Mouse (Mus musculus) lung, adult 18-20 months (tissue): ENCODE measurements around the gene Tor3a.

Source experiments
- DNase-seq, 2 experiments: peaks; one replicate each; pipeline ENCODE4 v3.0.0; 2022; ENCODE audit warnings: mixed read lengths in 2 of 2

Gene Tor3a

DNA sequence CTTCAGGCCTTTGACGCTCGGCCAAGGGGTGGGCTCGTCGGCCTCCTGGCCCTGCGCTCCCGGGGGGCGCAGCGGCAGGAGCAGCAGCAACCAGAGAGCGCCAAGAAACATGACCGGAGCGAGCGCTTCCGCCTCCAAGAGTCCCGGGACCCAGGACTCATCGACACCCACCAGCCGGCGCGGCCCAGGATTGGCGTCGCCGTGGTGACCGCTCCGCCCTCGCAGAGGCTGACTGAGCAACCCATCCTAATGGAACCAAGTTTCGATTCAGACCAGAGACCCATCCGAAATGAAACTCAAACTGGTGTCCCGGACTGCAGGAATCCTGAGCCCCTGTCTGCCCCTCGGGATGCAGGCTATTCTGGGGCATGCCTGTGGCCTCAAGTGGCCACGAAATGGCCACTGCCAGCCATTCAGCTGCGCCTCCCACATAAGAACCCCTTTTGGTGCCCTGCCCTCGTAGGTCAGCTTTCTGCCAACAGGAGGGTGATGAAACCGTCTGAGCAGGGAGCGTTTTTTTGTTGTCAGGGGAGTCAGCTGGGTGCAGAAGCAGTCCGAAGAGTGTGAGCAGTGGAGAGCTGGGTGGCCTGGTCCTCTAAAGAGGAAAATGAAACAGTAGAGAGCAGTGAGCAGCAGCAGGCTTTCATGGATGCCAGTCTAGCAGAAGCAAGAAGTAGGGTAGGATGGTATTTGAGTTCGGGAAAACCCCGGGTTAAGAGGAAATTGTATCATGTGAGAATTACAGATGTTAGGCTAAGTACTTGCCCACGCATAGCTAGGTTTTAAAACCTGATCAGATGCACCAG is at the start of gene Tor3a:
TSS of gene Tor3a (minus strand) at position 162 of the 806 bp plus-strand sequence.
- peak; percentile 89 to 90 for DNase-seq

DNA sequence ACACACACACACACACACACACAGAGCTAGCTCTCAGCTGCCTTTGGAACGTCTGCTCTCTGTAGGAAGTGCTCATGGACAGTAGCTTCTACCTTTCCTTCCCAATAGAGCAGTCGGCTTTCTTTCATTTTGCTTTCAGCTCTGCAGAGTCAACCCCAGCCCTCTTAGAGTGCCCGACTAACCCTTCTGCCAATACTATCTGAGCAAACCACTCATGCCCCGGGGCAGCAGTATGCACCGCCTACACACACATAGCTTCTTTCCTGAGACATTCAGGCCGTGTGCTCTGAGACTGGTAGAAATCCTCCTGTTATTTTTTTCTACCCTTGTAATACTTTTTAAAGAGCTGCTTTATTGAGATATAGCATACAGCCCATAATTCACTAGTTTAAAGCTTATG is 47.9 kb upstream of the Tor3a start:
- DNase-seq: no peak

DNA sequence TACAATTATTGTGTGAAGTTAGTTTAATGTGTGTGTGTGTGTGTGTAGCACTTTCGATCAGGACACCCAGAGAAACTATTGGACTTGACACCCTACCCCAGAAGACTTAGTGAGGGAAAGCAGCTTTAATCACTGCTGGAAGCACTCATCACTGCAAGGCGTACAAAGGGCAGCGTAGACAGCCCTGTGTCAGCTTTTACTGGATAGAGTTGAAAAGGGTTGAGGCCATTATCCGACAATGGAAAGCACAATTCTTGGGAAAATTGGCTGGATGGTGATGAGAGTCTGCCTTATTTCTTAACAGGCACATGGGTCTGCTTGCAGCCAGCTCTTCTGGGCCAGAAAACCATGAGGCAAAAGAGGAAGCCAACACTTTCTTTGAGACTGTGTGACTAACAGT is 45.9 kb upstream of the Tor3a start:
- DNase-seq: no peak

DNA sequence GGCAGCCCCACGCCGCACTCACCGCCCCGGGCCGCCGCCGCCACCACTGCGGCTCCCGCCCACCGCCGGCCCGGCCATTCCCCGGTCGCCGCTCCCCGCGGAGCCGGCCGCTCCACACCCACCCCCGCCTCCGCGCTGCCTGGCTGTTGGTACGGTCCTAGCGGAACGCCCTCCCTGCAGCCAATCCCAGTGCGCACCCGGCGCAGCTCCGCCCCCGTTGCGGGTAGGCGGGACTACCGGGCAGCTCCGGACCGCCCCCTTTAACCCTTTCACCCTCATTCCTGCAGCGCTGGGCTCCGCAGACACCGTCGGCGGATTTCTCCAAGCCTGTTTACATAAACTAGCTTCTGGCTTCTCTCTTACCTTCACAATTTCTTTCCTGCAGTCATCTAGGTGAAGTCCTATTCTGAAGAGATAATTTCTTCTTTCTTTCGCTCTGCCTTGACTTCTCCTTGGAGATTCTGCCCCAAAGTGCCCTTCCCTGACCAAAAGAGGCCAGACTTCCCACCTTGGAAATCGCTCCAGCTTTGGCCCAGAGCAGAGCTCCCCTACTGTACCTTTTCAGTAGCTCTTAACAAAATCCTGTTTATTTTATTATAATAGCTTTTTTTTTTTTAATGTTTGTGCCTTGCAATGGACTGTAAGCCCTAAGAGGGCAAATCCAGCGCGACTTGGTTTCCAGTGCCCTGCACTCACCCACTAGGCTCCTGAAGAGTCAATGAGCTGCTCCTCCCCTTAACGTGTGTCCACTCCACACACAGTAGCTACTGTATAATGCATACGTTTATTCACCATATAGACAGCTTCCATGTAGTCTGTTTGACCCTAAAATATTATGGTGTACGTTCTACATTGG is 45.0 kb upstream of the Tor3a start, which contains the start of gene Fam20b:
TSS of gene Fam20b (minus strand) at position 137 of the 856 bp plus-strand sequence.
- DNase-seq: peak; percentile 96 to 97

DNA sequence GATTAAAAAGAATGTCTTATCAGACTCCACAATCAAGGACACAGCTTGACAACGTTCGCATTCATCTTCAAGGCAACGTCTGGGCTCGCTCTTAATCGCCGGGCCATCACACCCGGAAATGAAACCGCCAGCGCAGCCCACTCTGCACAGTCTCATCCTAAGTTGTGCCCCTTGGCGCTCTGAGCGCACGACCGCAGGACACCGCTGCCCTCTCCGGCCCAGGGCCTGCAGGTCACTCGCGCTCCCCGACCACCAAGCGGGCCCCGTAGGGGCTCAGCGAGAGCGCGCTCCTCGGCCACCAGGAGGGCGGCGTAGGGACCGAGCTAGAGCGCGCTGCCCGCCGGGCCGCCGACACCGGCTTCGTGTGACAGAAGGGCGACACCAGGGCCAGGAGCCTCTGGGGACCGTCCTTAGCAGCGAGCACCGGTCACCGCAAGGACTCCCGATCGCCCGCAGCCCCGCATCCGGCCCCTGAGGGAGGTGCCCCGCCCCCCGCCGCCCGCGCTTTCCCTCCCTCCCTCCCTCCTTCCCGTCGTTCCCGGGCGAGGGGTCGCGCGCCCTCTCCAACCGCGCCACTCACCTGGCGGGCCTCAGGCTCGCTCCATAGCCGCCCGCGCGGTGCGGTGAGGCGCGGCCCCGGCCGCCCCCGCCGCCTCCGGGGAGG is 44.3 kb upstream of the Tor3a start:
- peak; percentile 42 to 57 for DNase-seq

DNA sequence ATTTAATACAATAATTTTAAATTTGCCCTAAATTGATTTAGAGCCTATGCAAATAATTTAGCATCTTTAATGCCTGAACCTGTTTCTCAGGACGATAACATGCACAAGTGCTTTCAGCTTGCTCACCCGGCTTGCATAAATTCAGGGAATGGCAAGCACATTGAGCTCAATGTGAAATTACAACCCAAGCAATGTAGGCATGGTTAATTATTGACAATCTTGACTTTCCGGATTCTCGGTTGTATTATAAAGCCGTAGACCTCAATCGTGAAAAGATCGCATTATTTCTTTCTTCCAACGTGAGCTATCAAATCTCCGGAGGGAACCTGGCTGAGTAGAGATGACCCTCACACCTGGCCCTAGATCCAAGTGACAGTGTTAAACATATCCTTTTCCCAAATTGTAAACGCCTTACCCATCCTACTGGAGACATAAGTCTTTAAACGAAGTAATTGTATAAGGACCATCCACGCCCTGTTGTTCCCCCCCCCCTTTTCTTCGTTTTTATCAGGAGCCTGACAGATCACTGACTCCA is 43.7 kb upstream of the Tor3a start:
- peak in 1 of 2 experiments; percentile 32 for DNase-seq

DNA sequence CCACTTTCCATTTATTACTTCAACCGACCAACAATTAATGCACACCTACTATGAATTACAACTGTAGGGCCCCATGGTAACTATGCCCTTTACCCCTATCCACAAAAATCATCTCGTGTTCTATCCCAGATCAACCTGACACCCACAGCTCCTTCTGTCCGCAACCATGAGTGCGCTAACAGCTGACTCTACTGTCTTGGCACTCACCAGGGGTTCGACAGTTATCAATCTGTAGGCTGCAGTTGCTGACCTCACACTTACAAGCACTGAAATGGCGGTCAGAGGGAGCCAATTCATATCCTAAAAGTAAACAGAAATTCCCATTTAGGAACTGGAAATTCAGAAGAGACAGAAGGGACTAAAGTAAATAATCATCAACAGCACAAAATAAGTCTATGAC is 42.5 kb upstream of the Tor3a start:
- no peak for DNase-seq

DNA sequence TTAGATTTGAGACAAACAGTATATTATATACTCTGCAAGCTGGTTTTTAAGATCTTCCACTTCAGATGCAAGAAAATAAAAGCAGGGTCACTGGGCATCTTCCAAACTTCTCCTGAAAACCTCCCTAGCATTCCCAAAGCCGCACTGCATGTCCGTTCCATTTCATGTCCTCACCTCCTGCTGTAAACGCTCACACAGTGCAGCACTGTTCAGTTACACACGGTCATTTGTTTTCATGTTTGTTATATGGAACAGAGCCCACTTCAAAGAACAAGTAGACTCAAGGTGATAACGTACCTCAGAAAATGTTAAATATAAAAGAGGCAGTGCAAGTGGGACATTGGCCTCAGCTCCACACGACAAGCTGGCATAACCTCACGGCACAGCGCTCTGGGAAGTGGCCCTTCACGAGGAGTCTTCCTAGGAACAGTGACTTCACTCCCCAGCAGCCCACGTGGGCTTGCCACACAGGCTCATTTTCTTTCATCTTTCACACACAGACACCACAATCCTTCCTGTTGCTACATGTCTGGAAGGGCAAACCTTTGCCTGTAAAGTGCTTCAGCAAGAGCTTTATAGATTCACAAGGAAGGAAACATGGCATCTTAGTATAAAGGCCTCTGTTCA is 36.4 kb upstream of the Tor3a start:
- DNase-seq: peak in 1 of 2 experiments; percentile 21

DNA sequence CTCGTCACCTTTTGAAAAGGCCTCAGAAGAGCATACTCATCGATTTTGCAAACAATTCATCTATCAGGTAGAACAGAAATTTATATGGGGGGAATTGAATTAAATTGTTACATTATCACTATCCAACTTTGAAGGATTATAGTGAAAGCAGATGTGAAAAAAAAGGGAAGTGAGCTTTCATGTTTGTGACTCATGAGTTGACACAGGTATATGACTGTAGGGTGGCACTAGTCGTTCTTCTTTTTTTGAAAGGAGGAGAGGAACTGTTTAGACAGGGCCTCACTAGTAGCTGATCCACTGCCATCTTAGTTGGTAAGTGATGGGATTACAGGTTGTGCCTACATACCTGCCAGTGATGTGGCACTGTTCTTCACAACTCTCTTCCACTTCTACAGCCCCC is 34.5 kb upstream of the Tor3a start:
- no peak for DNase-seq

DNA sequence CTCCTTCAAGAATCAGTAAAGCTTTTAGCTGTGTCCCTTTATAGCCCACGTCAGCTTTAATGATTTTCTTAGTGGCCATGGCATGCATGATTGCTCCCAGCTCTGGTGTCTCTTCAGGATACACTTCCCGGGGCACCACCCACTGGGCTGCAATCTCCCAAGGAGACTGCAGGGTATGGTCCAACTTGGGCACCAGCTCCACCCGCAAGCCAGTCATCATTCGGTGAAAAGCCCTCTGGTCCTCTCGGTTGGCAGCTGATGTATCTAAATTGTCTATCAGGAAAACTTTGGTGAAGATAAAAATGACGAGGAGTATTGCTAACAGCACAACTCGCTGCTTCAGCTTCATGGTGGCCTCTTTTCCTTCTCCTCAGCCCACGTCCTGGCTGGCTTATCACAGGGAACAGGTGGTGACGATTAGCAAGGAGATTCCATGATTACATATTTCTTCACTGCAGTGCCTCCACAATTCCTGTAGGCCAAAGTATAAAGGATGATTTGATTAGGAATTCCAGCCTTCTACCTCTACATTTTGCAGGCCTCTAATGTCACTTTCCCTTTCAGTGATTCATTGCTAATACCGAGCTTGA is 31.6 kb upstream of the Tor3a start:
- DNase-seq: no peak

DNA sequence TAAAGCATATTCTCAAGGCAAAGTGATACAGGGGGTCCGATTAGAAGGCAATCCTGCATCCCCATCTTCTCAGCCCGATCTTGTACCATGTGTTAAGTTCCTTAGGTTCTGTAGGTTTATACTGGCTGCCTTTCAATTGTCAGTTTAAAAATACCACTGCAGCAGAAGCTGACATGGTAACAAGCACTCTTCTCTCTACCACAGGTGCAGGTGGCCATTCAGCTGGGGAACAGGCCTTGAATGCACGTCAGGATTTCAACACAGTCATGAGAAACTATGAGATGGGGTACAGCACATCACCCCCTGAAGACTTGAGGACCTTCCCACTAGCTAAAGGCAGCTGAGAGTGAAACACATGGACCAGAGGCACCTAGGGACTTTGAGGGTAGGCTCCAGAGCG is 29.3 kb upstream of the Tor3a start:
- DNase-seq: no peak

DNA sequence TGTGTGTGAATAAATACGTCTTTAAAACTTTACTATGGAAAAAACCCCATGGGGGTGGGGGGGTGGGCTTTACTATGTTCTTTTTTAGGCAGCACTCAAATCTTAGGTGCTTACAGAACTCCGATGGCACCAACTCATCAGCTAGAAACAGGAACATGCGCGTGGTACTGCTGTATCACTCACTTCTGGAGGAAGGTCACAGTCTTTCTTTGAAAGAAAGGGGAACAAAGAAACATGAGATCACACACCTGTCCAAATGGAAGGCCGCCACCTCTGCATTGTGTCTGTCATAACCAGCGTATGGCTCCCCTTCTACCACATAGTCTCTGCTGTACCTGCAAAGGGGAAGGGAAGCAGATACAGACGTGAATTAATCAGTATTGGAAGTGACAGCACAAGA is 28.0 kb upstream of the Tor3a start:
- no peak for DNase-seq

DNA sequence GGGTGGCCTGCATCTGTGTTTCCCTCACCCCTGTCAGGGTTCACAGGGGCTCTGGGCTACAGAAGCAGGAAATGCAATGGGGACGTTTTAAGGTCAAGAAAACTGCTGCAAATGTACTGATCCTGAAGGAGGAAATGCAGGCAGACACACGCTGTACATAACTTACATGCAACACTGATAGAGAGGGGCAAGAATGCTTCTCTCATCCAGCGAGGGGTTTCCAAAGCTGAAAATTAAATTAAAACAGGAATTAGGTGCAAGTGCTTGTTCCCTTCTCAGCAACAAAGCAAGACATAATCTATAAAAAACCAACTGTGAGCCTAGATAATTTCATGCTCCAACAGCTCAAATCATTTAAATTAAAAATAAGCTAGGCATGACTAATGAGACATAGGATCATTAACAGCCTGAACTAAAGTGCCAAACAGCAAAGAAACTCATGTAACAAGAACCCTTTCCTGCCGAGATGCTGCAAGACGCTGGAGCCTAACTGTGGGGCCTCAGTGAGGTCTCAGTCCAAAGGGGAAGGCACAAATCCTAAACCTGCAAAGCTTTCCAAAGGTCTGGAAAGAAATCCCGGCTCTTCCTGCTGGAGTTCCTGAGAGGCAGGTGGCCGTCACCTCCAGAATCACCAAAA is 12.0 kb upstream of the Tor3a start:
- no peak for DNase-seq

DNA sequence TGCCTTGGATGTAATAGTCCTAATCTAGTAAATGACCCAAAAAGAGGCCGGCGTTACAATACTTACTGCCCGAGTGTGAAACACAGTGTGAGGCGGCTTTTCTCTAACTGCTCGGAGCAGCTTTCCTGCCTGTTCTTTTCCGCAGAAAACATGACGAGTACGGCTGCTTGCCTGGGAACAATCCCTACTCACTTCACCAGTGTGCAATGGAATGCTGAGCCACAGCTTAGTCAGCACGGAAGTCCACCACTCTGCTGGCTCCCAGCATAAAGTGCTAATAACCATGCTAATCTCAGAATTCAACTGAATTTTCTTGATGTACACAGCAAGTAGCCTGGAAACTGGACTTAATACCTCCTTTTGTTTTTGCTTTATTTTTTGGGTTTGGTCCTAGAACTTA is 5.4 kb upstream of the Tor3a start:
- DNase-seq: no peak

DNA sequence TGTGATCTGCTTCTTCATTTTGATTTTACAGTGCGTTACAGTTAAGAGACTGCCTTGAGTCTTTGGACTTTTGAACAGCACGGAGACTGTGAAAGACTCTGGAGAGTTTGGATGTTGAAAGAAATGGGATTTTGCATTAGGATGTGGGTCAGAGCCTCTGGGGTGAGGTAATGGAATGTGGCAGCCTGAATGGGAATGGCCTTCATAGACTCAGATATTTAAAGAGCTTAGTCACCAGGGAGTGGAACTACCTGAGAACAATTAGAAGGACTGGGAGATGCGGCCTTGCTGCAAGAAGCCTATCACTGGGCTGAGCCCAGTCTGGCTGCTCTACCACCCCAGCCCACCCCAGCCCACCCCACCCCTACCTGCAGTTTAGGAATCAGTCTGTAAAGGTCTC is 3.1 kb upstream of the Tor3a start:
- DNase-seq: no peak

DNA sequence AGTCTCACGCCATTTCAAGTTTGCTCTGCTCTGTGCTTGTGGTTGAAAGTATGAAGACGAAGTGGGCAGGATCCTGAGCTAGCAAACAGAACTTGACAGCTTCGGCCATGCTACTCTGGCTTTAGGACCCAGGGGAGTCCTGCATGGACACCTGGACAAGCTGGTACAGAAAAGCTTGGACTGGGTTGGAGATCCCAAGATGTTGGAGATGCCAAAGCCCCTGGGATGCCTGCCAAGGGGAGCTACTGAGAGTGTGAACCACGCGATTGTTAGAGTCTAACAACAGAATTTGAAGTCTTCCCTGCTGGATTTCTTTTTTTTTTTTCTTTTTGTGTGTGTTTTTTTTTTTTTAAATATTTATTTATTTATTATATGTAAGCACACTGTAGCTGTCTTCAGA is 2.4 kb upstream of the Tor3a start:
- DNase-seq: no peak

DNA sequence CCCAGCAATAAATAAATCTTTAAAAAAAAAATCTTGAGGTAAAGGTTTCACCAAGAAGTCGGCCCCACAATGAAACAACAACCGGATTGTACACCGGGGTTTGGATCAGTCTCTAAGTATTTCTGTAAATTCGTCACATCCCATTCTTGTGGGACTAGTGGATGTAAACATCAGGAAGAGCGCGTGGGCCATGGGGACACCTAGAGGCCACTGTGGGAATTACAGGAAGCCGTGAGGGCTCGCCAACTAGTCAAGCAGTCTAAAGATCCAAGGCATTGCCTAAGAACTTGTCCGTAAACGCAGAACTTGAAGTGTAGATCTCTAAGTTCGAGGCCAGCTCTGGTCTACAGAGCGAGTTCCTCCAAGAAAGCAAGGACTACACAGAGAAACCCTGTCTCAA is 2.0 kb upstream of the Tor3a start:
- DNase-seq: peak; percentile 69 to 75

DNA sequence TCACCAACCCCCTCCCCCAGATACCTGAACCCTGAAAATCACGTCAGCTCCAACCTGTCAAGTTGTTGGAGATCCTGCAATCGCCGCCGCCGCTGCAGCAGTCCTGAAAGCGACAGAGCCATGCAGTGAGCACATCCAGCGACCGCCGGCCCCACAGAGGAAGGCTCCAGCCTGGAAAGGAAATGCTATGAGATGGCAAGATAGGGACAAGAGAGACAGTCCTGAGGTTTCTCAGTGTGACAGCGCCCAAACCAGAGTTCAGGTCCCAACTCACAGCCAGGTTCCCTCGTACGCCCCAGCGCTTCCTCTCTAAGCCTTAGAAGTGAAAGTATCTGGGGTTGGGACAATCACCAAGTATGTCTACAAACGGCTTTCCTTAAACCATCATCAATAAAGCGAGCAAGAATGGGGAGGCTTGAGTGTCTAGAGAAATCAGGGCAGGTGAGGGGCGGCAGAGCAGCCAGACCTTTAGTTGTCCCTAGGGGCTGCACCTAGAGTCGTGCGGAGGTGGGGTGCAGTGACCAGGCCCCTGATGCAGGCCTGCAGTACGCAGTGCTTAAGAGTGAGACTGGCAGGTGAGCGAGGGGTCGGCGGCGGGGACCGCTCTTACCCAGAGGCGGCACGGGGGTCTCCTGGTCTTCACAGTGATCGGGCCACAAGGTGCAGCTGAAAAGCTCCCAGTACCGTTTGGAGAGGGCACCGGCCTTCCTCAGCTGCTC is 521 bp downstream of the Tor3a start:
- peak in 1 of 2 experiments; percentile 39 for DNase-seq

DNA sequence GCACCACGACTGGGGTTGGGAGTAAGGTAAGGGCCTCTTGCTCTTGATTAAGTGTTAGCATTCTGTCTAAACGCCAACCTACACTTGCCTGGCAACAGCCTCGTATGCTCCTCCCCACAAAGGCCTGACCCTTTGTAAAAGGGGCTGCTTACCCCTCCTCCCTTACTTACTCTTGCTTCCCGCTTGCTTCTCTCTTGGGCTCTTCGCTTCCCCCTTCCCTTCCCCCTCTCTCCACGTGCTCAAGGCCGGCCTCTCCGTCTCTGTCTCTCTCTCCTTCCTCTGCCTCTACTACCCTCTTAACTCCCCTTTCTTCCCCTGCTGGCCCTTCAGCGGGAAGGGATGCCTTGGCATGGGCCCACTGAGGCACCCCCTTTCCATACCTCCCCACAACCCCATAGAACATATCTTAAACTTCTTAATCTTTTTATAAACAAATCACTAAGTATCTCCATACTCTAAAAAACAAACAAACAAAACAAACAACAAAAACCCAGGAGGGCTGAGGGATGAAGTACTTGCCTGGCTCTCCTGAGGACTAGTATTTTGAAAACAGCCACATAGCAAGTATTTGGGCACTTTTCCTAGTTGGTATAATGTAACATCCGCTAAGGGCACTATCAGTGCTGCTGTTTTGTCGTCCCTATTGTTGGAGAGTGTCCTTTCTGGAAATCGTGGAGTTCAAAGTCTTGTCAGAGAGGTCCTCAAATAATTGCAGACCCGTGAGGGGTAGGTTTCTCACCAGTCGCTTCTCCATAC is 1.3 kb downstream of the Tor3a start:
- DNase-seq: peak in 1 of 2 experiments; percentile 59

DNA sequence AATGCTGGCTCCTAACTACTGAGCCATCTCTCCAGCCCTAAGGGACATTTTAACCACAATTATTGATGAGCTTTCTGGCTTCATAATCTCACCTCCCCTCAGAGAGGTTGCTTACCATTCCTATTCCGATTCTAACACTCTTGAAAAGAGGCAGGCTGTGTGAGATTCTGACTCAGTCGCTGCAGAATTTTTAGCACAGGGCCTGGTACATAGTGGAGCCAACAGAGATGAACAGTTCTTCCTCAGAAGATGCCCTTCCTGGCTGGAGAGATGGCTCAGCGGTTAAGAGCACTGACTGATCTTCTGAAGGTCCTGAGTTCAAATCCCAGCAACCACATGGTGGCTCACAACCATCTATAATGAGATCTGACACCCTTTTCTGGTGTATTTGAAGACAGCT is 2.2 kb downstream of the Tor3a start:
- no peak for DNase-seq
